Mouse (Mus musculus) forebrain, embryonic 13.5 days (tissue): ENCODE results near the gene Ghr. TPM values are rescaled to one million over a fixed set of nuclear protein-coding genes. Genes with fewer than 3 reads are reported as not detected.

Experiments
- ATAC-seq: fragments of 200-750 bp; cut with Nextera tagmentation; 2 replicates; pipeline ENCODE4 v1.8.0; 2017
- H3K27ac ChIP-seq: fragments of 300-500 bp; sonication (generic); 2 replicates; pipeline ENCODE4 v1.5.1; 2015; ENCODE audit warnings: inconsistent platforms, mild to moderate bottlenecking, moderate library complexity
- H3K27me3 ChIP-seq: fragments of 300-500 bp; sonication (generic); 2 replicates; pipeline ENCODE4 v1.6.1; 2015; ENCODE audit warnings: mild to moderate bottlenecking, inconsistent platforms
- H3K36me3 ChIP-seq: fragments of 300-500 bp; sonication (generic); 2 replicates; pipeline ENCODE4 v1.6.1; 2015; ENCODE audit warnings: mild to moderate bottlenecking, inconsistent platforms; ENCODE audit not compliant: poor library complexity, severe bottlenecking
- H3K4me1 ChIP-seq: fragments of 300-500 bp; sonication (generic); 2 replicates; pipeline ENCODE4 v1.6.1; 2015; ENCODE audit warnings: inconsistent platforms
- H3K4me2 ChIP-seq: fragments of 300-500 bp; sonication (generic); 2 replicates; pipeline ENCODE4 v1.6.1; 2015; ENCODE audit warnings: inconsistent platforms, mild to moderate bottlenecking, moderate library complexity
- H3K4me3 ChIP-seq: fragments of 300-500 bp; sonication (generic); 2 replicates; pipeline ENCODE4 v1.5.1; 2015; ENCODE audit warnings: mild to moderate bottlenecking, inconsistent platforms
- H3K9ac ChIP-seq: fragments of 300-500 bp; sonication (generic); 2 replicates; pipeline ENCODE4 v1.6.1; 2015; ENCODE audit warnings: mild to moderate bottlenecking, inconsistent platforms
- H3K9me3 ChIP-seq: fragments of 300-500 bp; sonication (generic); replicated peaks from 2 replicates; pipeline ENCODE4 v1.6.1; 2016; ENCODE audit warnings: inconsistent platforms
- WGBS: fragments of 180-500 bp; shearing (Covaris S2); methylation state at CpG from one replicate; pipeline ENCODE4 v1.1.7; 2015; 5-methylcytosine and 5-hydroxymethylcytosine counted together
- polyA plus RNA-seq: library from polyadenylated mRNA; unstranded; fragments of >200 nt; fragmentation: Nextera tagmentation; extraction: Ambion mirVana; gene quantifications from 2 replicates; pipeline ENCODE4 v1.2.1, GENCODE M21; 2015

Ghr gene
- polyA plus RNA-seq, 1 experiment from 2014 or later = 4.1 TPM

DNA sequence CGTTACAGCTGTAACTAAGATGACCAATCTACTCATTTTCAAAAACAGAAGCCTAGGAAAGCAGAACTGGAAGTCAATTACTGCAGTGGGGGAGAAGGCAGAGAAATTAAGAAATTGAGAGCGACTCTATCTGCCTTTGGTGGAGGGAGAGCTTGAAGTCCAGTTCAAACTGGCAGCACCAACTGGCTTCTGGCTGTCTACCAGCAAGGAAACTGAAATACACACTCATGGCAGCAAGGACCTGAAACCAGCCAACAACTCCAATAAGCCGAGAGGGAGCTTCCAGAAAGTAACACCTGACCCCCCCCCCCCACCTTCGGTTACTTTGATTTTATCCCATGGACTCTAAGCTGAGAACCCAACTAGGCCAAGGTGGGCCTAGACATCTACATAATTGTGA is 114.1 kb downstream of the Ghr start:
- Histone ChIP-seq H3K4me2 (no peak overlapping the region), H3K27me3 (no peaks in the 10 kb centered on the region), H3K4me1 (no peaks in the 10 kb centered on the region), H3K4me3 (no peak overlapping the region), H3K36me3 (no peaks in the 10 kb centered on the region), H3K9ac (no peak overlapping the region), H3K9me3 (no peaks in the 10 kb centered on the region), H3K27ac (no peak overlapping the region)
- 95% methylated on average over 4 of the region's 4 CpGs for WGBS
- no peak for ATAC-seq

DNA sequence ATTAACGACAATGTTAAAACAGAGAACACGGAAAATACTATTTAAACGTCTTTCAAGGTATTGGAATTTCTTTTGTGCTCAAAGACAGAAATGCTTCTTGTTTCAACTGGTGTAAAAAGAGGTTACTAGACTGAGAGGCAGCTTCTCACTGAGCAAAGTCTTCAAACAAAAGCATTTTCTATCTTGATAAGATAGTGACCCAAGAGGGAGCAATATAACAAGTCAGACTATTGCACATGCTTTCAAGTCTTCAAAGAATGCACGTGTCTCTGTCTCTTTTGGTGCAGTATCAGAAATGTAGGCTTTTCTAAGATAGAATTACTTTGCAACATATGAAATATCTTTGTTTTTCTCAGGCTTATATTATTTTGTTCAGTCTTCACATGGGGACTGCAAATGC is 116.7 kb downstream of the Ghr start:
- H3K4me2 ChIP-seq = no peak overlapping the region
- H3K9ac ChIP-seq = no peak overlapping the region
- WGBS = 85% methylated on average over 4 of the region's 4 CpGs
- no peaks in the 10 kb centered on the region for H3K9me3 ChIP-seq
- no peak overlapping the region for H3K4me3 ChIP-seq
- H3K27ac ChIP-seq = no peak overlapping the region
- ATAC-seq = no peak
- no peaks in the 10 kb centered on the region for H3K36me3 ChIP-seq
- H3K4me1 ChIP-seq = no peaks in the 10 kb centered on the region
- no peaks in the 10 kb centered on the region for H3K27me3 ChIP-seq

- no peak overlapping the region for H3K27ac ChIP-seq
- whole genome bisulfite sequencing = 85% methylated on average over 4 of the region's 4 CpGs
- H3K4me2 ChIP-seq = no peak overlapping the region
- H3K27me3 ChIP-seq = no peaks in the 10 kb centered on the region
- no peaks in the 10 kb centered on the region for H3K4me1 ChIP-seq
- H3K9me3 ChIP-seq = no peaks in the 10 kb centered on the region
- H3K9ac ChIP-seq = no peak overlapping the region
- no peak overlapping the region for H3K4me3 ChIP-seq
- ATAC-seq = no peak
- H3K36me3 ChIP-seq = no peaks in the 10 kb centered on the region
Observed at GRCm38 (mm10) chr15:3464754-3465153, 118.5 kb downstream of the Ghr start.

GRCm38 (mm10) chr15:3456543-3456942 is 126.7 kb downstream of the Ghr start:
- Histone ChIP-seq H3K4me1 (no peaks in the 10 kb centered on the region), H3K4me2 (no peak overlapping the region), H3K27me3 (no peaks in the 10 kb centered on the region), H3K9me3 (no peaks in the 10 kb centered on the region), H3K9ac (no peak overlapping the region), H3K36me3 (no peaks in the 10 kb centered on the region), H3K4me3 (no peak overlapping the region), H3K27ac (no peak overlapping the region)
- WGBS = 78% methylated on average over 4 of the region's 4 CpGs
- ATAC-seq = no peak

DNA sequence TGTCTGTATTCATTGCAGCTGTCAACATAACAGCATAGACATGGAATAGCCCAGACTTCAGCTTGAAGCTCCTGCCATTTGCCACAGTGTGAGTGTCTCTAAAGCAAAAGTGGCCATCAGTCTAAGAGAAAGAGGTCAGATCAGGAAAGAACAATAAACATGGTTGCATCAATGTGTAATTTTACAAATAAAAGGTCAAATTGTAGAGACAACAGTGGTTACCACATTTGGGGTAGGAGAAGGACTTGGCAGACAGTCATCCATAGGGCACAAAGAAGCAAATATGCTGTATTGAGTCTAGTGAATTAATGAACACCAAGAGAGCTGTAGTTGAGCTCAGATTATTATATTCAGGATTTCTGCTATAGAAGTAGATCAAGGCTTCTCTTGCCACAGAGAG is 127.7 kb downstream of the Ghr start:
- no peaks in the 10 kb centered on the region for H3K4me1 ChIP-seq
- no peaks in the 10 kb centered on the region for H3K27me3 ChIP-seq
- no peak overlapping the region for H3K9ac ChIP-seq
- H3K36me3 ChIP-seq = no peaks in the 10 kb centered on the region
- H3K9me3 ChIP-seq = no peaks in the 10 kb centered on the region
- H3K4me2 ChIP-seq = no peak overlapping the region
- no peak overlapping the region for H3K4me3 ChIP-seq
- H3K27ac ChIP-seq = no peak overlapping the region
- no peak for ATAC-seq

GRCm38 (mm10) chr15:3452080-3452752 is 131.1 kb downstream of the Ghr start:
- 78% methylated on average over 5 of the region's 5 CpGs for WGBS
- Histone ChIP-seq H3K4me2 (no peak overlapping the region), H3K27me3 (no peaks in the 10 kb centered on the region), H3K27ac (no peak overlapping the region), H3K9ac (no peak overlapping the region), H3K4me1 (no peaks in the 10 kb centered on the region), H3K9me3 (no peaks in the 10 kb centered on the region), H3K4me3 (no peak overlapping the region), H3K36me3 (no peaks in the 10 kb centered on the region)
- ATAC-seq = no peak

- Histone ChIP-seq H3K4me1 (no peaks in the 10 kb centered on the region), H3K27me3 (no peaks in the 10 kb centered on the region), H3K4me2 (no peak overlapping the region), H3K9me3 (no peaks in the 10 kb centered on the region), H3K9ac (no peak overlapping the region), H3K4me3 (no peak overlapping the region), H3K27ac (no peak overlapping the region), H3K36me3 (no peaks in the 10 kb centered on the region)
- WGBS = 59% methylated on average over 2 of the region's 2 CpGs
- no peak for ATAC-seq
Observed at GRCm38 (mm10) chr15:3449564-3449963, 133.7 kb downstream of the Ghr start.

DNA sequence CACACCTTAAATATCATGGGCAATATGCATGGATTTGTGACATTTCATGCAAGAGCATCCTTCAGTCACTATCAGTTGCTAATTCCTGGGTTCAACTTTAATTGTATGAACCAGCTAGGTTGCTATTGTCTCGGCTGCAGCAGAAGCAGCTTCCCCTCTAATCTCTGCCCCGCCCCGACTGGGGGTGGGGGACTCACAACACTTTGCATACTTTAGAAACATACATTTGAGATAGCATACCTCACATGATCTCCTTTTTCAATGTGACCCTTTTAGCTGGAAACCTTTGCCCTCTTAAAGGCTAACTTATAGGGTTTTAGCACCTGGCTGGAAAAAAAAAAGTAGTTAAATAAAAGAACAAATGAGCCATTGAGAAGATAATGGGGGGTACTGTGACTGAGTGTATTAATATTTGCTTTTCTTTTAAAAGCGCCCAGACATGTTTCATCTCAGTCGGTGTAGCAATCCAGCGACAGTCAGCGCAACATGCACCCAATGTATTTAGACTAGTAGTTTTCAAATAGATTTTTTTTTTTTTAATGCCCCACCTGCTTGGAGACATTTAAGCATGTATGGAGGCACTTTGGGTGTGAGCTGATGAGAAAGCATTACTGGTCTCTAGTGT is 137.9 kb downstream of the Ghr start:
- Histone ChIP-seq H3K36me3 (no peaks in the 10 kb centered on the region), H3K27me3 (no peaks in the 10 kb centered on the region), H3K9ac (no peak overlapping the region), H3K4me1 (no peaks in the 10 kb centered on the region), H3K4me3 (no peak overlapping the region), H3K9me3 (no peaks in the 10 kb centered on the region), H3K4me2 (no peak overlapping the region), H3K27ac (no peak overlapping the region)
- 71% methylated on average over 7 of the region's 7 CpGs for WGBS
- no peak for ATAC-seq

DNA sequence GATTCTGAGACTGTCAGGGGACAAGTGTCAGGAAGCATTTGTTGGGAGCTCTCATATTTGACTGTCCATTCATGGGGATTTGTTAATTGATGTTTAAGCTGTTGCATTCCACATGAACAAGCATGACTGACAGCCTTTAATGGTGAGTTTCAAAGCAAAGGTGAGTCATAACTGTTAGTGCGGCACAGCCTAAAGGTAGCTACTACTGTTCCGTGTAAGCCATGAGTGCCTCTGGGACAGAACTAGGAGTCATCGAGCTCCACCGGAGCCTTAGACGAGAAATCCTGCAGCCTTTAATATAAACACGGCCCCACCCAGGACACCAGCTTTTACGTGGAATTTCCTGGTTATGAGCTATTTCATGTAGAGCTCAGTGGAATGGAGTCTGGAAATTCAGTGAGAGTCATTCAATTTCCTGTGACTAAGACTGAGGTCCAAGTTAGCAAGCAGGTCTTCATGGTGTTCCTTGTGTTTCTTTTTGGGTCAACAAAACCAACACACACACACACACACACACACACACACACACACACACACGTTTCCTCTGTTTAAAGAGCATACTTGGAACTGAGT is 138.8 kb downstream of the Ghr start:
- H3K4me3 ChIP-seq = no peak overlapping the region
- no peak overlapping the region for H3K27ac ChIP-seq
- H3K27me3 ChIP-seq = no peaks in the 10 kb centered on the region
- no peak overlapping the region for H3K4me2 ChIP-seq
- no peaks in the 10 kb centered on the region for H3K9me3 ChIP-seq
- no peaks in the 10 kb centered on the region for H3K36me3 ChIP-seq
- no peak for ATAC-seq
- no peak overlapping the region for H3K9ac ChIP-seq
- no peaks in the 10 kb centered on the region for H3K4me1 ChIP-seq
- WGBS = 85% methylated on average over 8 of the region's 8 CpGs

DNA sequence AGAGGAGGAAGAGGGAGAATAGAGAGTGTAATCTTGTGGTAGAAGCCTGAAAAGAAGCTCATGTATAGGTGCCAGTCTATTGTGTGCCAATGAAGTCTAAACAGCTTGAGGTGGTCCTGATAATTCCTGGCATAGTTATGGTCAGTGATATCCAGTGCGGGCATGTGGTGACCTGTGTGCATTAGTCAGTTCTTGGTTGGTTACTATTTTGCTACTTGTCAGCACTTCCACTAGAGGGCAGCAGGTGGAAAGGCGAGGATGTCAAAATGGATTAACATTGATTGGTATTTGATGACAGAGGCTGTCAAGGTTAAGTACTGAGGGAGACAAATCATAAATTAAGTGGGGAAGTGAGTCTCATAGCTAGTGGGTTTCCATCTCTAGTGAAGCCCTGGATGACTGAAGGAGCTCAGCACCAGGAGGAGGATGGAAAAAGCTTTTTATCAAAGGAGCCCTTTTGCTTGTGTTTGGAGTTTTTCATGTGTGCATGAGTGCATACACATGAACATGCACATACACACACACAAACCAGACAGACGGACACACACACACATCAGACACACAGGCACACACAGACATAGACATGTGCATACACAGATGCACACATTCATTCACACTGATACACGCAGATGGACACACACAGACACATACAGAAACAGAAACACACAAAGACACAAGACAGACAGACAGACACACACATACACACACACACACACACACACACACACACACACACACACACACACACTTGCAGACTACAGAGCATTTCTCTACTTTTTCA is 141.6 kb downstream of the Ghr start:
- H3K4me3 ChIP-seq = no peak overlapping the region

GRCm38 (mm10) chr15:3437381-3437780 is 145.9 kb downstream of the Ghr start:
- WGBS = 80% methylated on average over 3 of the region's 3 CpGs
- H3K9ac ChIP-seq = no peak overlapping the region
- no peak overlapping the region for H3K4me2 ChIP-seq

More for the DNA sequence above, 141.6 kb downstream of the Ghr start:
- Histone ChIP-seq H3K36me3 (no peaks in the 10 kb centered on the region), H3K4me1 (no peaks in the 10 kb centered on the region), H3K9me3 (no peaks in the 10 kb centered on the region), H3K27ac (no peak overlapping the region), H3K4me2 (no peak overlapping the region), H3K9ac (no peak overlapping the region), H3K27me3 (no peaks in the 10 kb centered on the region)
- WGBS = 43% methylated on average over 4 of the region's 4 CpGs
- peak; percentile 68 for ATAC-seq

GRCm38 (mm10) chr15:3435637-3436036 is 147.7 kb downstream of the Ghr start:
- Histone ChIP-seq H3K4me1 (no peaks in the 10 kb centered on the region), H3K27me3 (no peaks in the 10 kb centered on the region), H3K9ac (no peak overlapping the region), H3K4me2 (no peak overlapping the region), H3K4me3 (no peak overlapping the region), H3K9me3 (no peaks in the 10 kb centered on the region), H3K36me3 (no peaks in the 10 kb centered on the region), H3K27ac (no peak overlapping the region)
- ATAC-seq = no peak
- WGBS = 79% methylated on average over 4 of the region's 4 CpGs

More at GRCm38 (mm10) chr15:3437381-3437780, 145.9 kb downstream of the Ghr start:
- Histone ChIP-seq H3K36me3 (no peaks in the 10 kb centered on the region), H3K4me1 (no peaks in the 10 kb centered on the region), H3K9me3 (no peaks in the 10 kb centered on the region), H3K4me3 (no peak overlapping the region), H3K27me3 (no peaks in the 10 kb centered on the region), H3K27ac (no peak overlapping the region)
- no peak for ATAC-seq
